Mouse (Mus musculus) mature B cell (primary cell): ENCODE results near the gene Trp53.

ENCODE experiments used
- in situ Hi-C: fragments of 300-500 bp; cut with MboI; formaldehyde crosslinking; loops from 2 replicates; pipeline ENCODE4 v1.14.3; 2019

Gene Trp53

GRCm38 (mm10) chr11:69560896-69561854, 19.0 kb upstream of the Trp53 start:
- in situ Hi-C loops: no loop called here

- in situ Hi-C loops: no loop called here
Observed at GRCm38 (mm10) chr11:69563373-69563772, 16.8 kb upstream of the Trp53 start.

GRCm38 (mm10) chr11:69564391-69564790, 15.8 kb upstream of the Trp53 start:
- in situ Hi-C loops: no loop called here

GRCm38 (mm10) chr11:69565131-69565530, 15.0 kb upstream of the Trp53 start:
- in situ Hi-C loops: no loop called here

- in situ Hi-C loops: no loop called here
Observed at GRCm38 (mm10) chr11:69575220-69575619, 4.9 kb upstream of the Trp53 start.

GRCm38 (mm10) chr11:69576307-69576706, 3.9 kb upstream of the Trp53 start:
- in situ Hi-C loops: no loop called here

GRCm38 (mm10) chr11:69578301-69578700, 1.9 kb upstream of the Trp53 start:
- in situ Hi-C loops: no loop called here

- in situ Hi-C loops: no loop called here
Observed at GRCm38 (mm10) chr11:69579128-69580017, 786 bp upstream of the Trp53 start.

GRCm38 (mm10) chr11:69580572-69581146, 500 bp downstream of the Trp53 start:
- in situ Hi-C loops: no loop called here

GRCm38 (mm10) chr11:69581147-69581688, 1.1 kb downstream of the Trp53 start:
- in situ Hi-C loops: no loop called here

- in situ Hi-C loops: no loop called here
Observed at GRCm38 (mm10) chr11:69581814-69582213, 1.7 kb downstream of the Trp53 start.

- in situ Hi-C loops: no loop called here
Observed at GRCm38 (mm10) chr11:69582230-69582805, 2.2 kb downstream of the Trp53 start.

- in situ Hi-C loops: no loop called here
Observed at GRCm38 (mm10) chr11:69584008-69584407, 3.8 kb downstream of the Trp53 start.

GRCm38 (mm10) chr11:69584937-69585336, 4.8 kb downstream of the Trp53 start:
- in situ Hi-C loops: no loop called here

GRCm38 (mm10) chr11:69585718-69586325, 5.7 kb downstream of the Trp53 start:
- in situ Hi-C loops: no loop called here

- in situ Hi-C loops: no loop called here
Observed at GRCm38 (mm10) chr11:69589207-69589834, 9.2 kb downstream of the Trp53 start.

GRCm38 (mm10) chr11:69590622-69591021, 10.5 kb downstream of the Trp53 start:
- in situ Hi-C loops: no loop called here

GRCm38 (mm10) chr11:69591424-69591823, 11.3 kb downstream of the Trp53 start:
- in situ Hi-C loops: no loop called here

- in situ Hi-C loops: no loop called here
Observed at GRCm38 (mm10) chr11:69591899-69592637, 11.9 kb downstream of the Trp53 start.

GRCm38 (mm10) chr11:69592799-69593198, 12.6 kb downstream of the Trp53 start:
- in situ Hi-C loops: no loop called here
